Mouse (Mus musculus): Measurements from ENCODE around the gene Fto.

DNA sequence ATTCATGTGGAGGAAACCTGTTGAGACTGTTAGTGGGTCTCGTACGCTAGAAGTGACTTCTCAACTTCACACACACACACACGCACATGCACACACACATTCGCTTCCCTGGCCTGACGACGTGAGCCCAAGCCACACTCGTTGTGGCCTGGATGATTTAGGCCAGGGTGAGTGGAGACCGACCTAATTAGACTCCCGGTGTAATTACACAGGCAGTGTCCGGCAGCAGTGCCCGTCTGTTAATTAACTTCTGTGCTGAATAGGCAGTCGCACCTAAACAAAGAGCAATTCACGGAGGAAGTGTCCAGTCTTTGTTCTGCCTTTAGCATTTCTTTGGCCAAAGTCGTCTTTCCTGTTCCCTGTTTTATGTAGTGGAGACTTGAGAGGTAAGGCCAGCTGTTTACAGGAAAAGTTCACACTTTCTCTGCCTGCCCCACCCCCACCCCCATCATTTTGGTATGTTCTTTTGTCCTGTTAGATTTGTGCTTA, 286.1 kb downstream of the Fto start:
- TF ChIP-seq CTCF (conservative IDR thresholded peaks at IDR 0.05 in 1 of 2, IDR thresholded peaks at IDR 0.05 in 1 of 2; ENCODE audit: low read depth in 2 of 2, low read length in 2 of 2): no peak
- no peak for TF ChIP-seq POLR2A (IDR thresholded peaks at IDR 0.05; ENCODE audit: low read depth, low read length)
- no peak for TF ChIP-seq TCF12 (IDR thresholded peaks at IDR 0.05; ENCODE audit: low read depth, low read length)
- no peak for TF ChIP-seq ZMIZ1 (IDR thresholded peaks at IDR 0.05; ENCODE audit: low read depth, low read length)
- TF ChIP-seq ZKSCAN1 (IDR thresholded peaks at IDR 0.05; ENCODE audit: borderline replicate concordance, low read depth, low read length): no peak
- TF ChIP-seq MAZ (IDR thresholded peaks at IDR 0.05; ENCODE audit: low read depth, low read length): no peak
- no peak for TF ChIP-seq IRF4 (IDR thresholded peaks at IDR 0.05; ENCODE audit: low read depth, low read length)
- no peak for TF ChIP-seq MAX (IDR thresholded peaks at IDR 0.05; ENCODE audit: low read length)
- TF ChIP-seq MEF2A (IDR thresholded peaks at IDR 0.05; ENCODE audit: borderline replicate concordance, low read depth, low read length): no peak
- no peak for TF ChIP-seq NRF1 (IDR thresholded peaks at IDR 0.05; ENCODE audit: low read depth, low read length)
- TF ChIP-seq ZNF384 (IDR thresholded peaks at IDR 0.05; ENCODE audit: low read depth, low read length): no peak

Data from CH12.LX (cell line).